In genomic region chr13:93547641-93548040, GRCm38 (mm10) we compare ENCODE assay signal across 18 mouse cellular contexts. TPM values are rescaled to one million over a fixed set of nuclear protein-coding genes. Genes with fewer than 3 reads are reported as not detected.
DNase-seq lines count a peak whose midpoint lies in the region; ATAC-seq and TF ChIP-seq lines count a peak whose summit lies in the region.
"Had no signal": no experiment of that assay in that cellular context is flagged by ENCODE, and none has a peak within 500 bp of the region (broad histone marks: within the 10 kb centered on the region; RNA-seq: fewer than 3 reads in every experiment).

No protein-coding gene starts in this region.

- no peak overlapping the region for H3K4me3 ChIP-seq in kidney, embryonic 15.5 days (replicated peaks)
- H3K4me3 ChIP-seq in liver, postnatal 0 days (ENCODE audit: low read depth, low read length) = no peak overlapping the region
- H3K4me3 ChIP-seq: embryonic facial prominence, embryonic 12.5 days; forebrain, embryonic 15.5 days; hindbrain, embryonic 13.5 days had no signal

- no peak for TF ChIP-seq CTCF in liver, postnatal 0 days (IDR thresholded peaks at IDR 0.05; ENCODE audit: low read depth)

- TF ChIP-seq EP300 in liver, postnatal 0 days (IDR thresholded peaks at IDR 0.05; ENCODE audit: low read depth) = no peak

- no peaks in the 10 kb centered on the region for H3K27me3 ChIP-seq in kidney, embryonic 15.5 days
- no peaks in the 10 kb centered on the region for H3K27me3 ChIP-seq in liver, postnatal 0 days (ENCODE audit: insufficient read depth, low read length)
- H3K27me3 ChIP-seq: embryonic facial prominence, embryonic 12.5 days; forebrain, embryonic 15.5 days; hindbrain, embryonic 13.5 days had no signal

- no peak overlapping the region for H3K27ac ChIP-seq in kidney, embryonic 15.5 days
- no peak overlapping the region for H3K27ac ChIP-seq in liver, postnatal 0 days (ENCODE audit: low read depth)
- H3K27ac ChIP-seq: embryonic facial prominence, embryonic 12.5 days; forebrain, embryonic 15.5 days; hindbrain, embryonic 13.5 days; hindbrain, postnatal 0 days had no signal

- 46% methylated on average over 5 of the region's 5 CpGs for WGBS in kidney, embryonic 15.5 days
- WGBS in liver, postnatal 0 days (ENCODE audit: insufficient replicate concordance) = 73% methylated on average over 5 of the region's 5 CpGs

- DNase-seq in gastrocnemius, postnatal 25 days = peak; percentile 7
- DNase-seq in gastrocnemius, postnatal 14 days = no peak
- no peak for DNase-seq in kidney, adult 11 months
- peak; percentile 13 for DNase-seq in liver, postnatal 0 days
- DNase-seq in liver (no peak), ZHBTc4 (ENCODE audit: low read depth, low spot score) (peak; percentile 24)
- no peak for DNase-seq in thymus, postnatal 14 days
- DNase-seq: adrenal gland, adult 2 months; adrenal gland, postnatal 36 days; cerebellum, adult 2 months; cerebellum, postnatal 10 days; heart, postnatal 10 days had no signal

- H3K9me3 ChIP-seq in kidney, embryonic 15.5 days (replicated peaks) = no peaks in the 10 kb centered on the region
- no peaks in the 10 kb centered on the region for H3K9me3 ChIP-seq in liver, postnatal 0 days (ENCODE audit: low read length)
- H3K9me3 ChIP-seq: embryonic facial prominence, embryonic 12.5 days; forebrain, embryonic 15.5 days; hindbrain, embryonic 13.5 days had no signal

- no peaks in the 10 kb centered on the region for H3K36me3 ChIP-seq in kidney, embryonic 15.5 days
- no peaks in the 10 kb centered on the region for H3K36me3 ChIP-seq in liver, postnatal 0 days (replicated peaks; ENCODE audit: insufficient read depth, low read length)
- H3K36me3 ChIP-seq: embryonic facial prominence, embryonic 12.5 days; forebrain, embryonic 15.5 days; hindbrain, embryonic 13.5 days had no signal

- peak; percentile 81 for ATAC-seq in kidney, embryonic 15.5 days (replicated peaks; ENCODE audit: low FRiP score)
- ATAC-seq in liver, postnatal 0 days = no peak
- ATAC-seq: forebrain, embryonic 15.5 days; hindbrain, postnatal 0 days; Patski had no signal

- no peak overlapping the region for H3K9ac ChIP-seq in kidney, embryonic 15.5 days
- H3K9ac ChIP-seq in liver, postnatal 0 days (replicated peaks) = no peak overlapping the region
- H3K9ac ChIP-seq: embryonic facial prominence, embryonic 12.5 days; forebrain, embryonic 15.5 days; hindbrain, embryonic 13.5 days had no signal

- intact Hi-C loops in gastrocnemius, postnatal 14 days (cut with DNase I; ENCODE audit: low total_unique reads) = no loop called here

- H3K4me2 ChIP-seq in kidney, embryonic 15.5 days = no peak overlapping the region
- H3K4me2 ChIP-seq in liver, postnatal 0 days (ENCODE audit: low read depth, low read length) = no peak overlapping the region
- H3K4me2 ChIP-seq: embryonic facial prominence, embryonic 12.5 days; forebrain, embryonic 15.5 days; hindbrain, embryonic 13.5 days had no signal

- no peaks in the 10 kb centered on the region for H3K4me1 ChIP-seq in kidney, embryonic 15.5 days
- H3K4me1 ChIP-seq in liver, postnatal 0 days (ENCODE audit: insufficient read depth) = no peaks in the 10 kb centered on the region
- H3K4me1 ChIP-seq: embryonic facial prominence, embryonic 12.5 days; forebrain, embryonic 15.5 days; hindbrain, embryonic 13.5 days had no signal

RNA-seq across cellular contexts. Expression of gene Jmy, which starts 48.0 kb away (rescaled TPM):
- 10 to 100 TPM; 20.7 to 26.9 TPM for total RNA-seq in gastrocnemius, postnatal 25 days (2021)
- 10 to 100 TPM; 19.4 to 25.9 TPM for total RNA-seq in gastrocnemius, postnatal 14 days (2021)
- 5.3 and 6.1 TPM in 2 replicates for polyA plus RNA-seq in kidney, embryonic 15.5 days (2015; fragmentation: Nextera tagmentation; extraction: Ambion mirVana)
- polyA plus RNA-seq in liver, postnatal 0 days (2015; fragmentation: Nextera tagmentation; extraction: Ambion mirVana) = 2.7 and 2.8 TPM in 2 replicates

Comparison
In these comparisons a context has a peak if more than half of its experiments do, and no peak if none do; other contexts are left out.
1. DNase-seq: peak in gastrocnemius, postnatal 25 days (single experiment), liver, postnatal 0 days (single experiment) and ZHBTc4 (single experiment); none in gastrocnemius, postnatal 14 days (single experiment), kidney, adult 11 months (single experiment), liver (single experiment) and thymus, postnatal 14 days (single experiment).